Mouse (Mus musculus) left cerebral cortex, adult 18-20 months (tissue): Measurements from ENCODE around the gene Gtf3a. TPM values are rescaled to one million over a fixed set of nuclear protein-coding genes. Genes with fewer than 3 reads are reported as not detected.

Source experiments
- DNase-seq, 2 experiments: peaks; one replicate each; pipeline ENCODE4 v3.0.0; 2021 to 2022; ENCODE audit warnings: low spot score in 2 of 2, mixed read lengths in 1 of 2
- total RNA-seq, 2 experiments: library from RNA; stranded (reverse); gene quantifications; 2 replicates each; pipeline ENCODE4 v1.2.3; 2021

The Gtf3a gene
- total RNA-seq, 2 experiments from 2014 or later = 24.4 to 25.7 TPM

DNA sequence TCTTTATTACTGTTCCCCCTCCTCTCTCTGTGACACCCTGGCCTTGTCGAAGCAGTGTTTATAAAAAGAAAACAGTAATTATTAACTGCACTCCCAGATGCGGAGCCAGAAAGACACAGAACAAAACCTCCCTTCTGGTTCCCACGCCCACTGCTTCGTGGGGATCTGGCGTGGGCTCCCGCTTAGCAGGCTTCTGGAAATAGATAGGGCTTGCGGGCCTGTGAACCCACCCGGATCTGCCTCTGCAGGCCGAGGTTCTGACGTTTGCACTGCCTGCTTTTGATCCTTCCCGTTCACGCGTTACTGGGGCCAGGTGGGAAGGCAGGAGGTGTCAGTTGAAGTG is 26.3 kb downstream of the Gtf3a start:
- no peak for DNase-seq

DNA sequence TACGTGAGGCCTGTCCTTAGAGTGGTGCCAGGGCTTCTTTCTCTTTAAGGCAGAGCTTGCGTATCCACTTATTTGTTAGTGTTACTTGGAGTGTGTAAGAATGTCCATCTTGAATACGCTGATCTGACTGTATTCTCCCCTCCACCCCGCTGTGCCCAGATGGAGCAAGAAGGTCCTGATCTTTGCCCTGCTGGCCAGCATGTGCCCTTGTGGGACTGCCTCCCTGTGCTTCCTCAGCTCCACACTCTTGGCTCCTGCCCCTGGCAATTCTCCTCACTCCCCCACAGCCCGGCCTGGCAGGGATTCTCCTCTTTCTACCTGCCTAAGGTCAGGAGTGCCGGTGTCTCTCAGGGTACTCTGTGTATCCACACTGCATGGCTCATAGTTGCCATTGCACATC is 32.9 kb downstream of the Gtf3a start:
- DNase-seq = no peak

DNA sequence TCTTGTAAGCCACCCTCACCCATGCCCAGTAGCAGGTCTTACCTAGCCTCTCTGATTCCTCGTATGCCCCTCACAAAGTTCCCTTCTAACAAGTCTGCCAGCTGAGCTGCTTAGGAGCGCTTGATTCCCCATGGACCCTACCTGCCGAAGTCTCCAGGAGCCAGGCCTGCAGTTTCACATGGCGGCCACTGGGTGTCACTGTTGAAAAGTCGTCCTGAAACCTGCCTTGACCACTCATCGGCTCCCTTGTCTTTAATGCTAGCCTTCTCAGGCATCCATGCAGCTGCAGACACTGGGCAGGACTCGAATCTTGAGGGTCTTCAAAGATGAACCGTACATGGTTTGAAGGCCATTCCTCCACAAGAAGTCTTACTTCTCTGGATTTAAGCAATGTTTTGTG is 34.8 kb downstream of the Gtf3a start:
- peak; percentile 66 to 70 for DNase-seq

DNA sequence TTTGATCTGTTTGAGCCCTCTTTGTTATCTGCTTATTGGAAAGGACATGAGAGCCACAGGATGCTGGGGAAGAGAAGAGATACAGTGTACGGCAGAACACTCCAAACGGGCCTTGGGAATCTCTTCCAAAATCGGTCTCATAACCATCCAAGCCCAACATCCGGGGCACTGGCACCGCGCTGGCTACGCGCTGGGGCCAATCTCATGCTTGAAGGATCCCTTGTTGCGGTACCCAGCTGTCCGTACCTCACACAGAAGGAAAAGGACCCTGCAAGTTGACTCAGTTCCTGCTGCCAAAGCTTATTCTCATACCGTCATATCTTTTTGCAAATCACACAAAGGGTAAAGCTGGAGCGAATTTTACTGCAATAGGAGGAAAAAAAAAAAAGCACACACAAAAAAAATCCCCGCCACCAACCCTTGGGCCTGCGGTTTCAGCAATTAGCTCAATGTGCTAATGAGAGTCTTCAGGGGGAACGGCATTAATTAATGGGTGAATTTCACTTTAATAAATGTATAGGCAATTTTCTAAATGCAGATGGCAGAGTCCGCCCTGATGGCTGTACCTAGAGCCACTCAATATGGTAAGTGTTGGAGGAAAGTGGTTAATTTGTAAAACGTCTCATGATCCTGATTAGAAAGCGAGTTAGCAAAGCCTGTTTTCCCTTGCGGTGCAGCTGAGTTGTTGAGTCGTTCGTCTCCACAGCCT is 37.4 kb downstream of the Gtf3a start:
- no peak for DNase-seq

DNA sequence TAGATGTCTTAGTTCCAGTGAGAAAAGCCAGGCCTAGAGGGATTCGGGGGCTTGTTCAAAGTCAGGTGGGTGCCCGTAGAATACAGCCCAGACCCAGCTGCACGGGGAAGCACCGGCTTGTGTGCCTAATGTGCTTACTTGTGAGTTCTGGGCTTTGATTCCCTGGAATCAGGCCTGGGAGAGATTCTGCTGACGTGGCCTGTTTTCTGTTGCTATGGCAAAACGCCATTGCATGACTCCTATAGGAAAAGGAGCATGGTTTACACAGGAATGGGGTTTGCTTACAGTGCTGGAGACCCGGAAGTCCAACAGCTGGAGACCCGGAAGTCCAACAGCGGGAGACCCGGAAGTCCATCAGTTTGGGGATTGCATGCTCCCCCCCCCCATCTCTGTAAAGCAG is 39.1 kb downstream of the Gtf3a start:
- DNase-seq = no peak

DNA sequence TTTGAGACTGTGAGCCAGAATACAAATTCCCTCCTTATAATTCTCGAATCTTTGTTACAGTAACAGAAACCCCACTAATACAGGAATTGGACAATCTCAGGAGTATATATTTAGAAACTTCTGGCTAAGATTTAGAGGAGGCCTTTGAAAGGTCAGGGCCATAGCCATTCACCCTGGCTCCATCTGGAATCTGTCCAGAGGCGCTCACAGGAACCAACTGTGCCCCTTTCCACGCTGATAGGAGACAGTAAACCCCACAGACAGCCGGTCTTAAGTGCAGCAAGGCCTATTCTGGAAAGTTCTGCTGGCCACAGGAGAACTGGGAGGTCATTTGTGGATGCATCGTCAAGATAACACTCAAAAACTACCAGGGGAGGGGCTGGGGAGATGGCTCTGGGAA is 40.6 kb downstream of the Gtf3a start:
- DNase-seq = no peak

DNA sequence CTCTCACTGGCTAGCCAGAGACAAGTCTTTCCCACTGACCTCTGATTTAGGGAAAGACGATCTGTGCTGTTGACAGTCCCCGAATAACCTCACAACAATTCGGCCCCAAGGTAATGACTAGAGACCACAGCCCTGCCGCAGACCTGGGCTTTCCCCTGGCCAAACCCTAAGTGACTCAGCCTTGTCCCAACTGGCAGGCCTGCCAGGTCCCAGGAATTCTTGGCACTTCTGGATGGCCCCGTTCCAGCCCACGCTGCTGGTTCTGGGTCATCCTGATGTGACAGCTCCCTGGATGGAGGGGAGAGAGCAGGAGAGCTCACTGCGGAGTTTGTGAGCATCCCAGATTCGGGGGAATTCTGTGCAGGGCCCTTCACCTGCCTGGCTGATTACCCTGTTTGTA is 45.1 kb downstream of the Gtf3a start:
- DNase-seq = no peak

DNA sequence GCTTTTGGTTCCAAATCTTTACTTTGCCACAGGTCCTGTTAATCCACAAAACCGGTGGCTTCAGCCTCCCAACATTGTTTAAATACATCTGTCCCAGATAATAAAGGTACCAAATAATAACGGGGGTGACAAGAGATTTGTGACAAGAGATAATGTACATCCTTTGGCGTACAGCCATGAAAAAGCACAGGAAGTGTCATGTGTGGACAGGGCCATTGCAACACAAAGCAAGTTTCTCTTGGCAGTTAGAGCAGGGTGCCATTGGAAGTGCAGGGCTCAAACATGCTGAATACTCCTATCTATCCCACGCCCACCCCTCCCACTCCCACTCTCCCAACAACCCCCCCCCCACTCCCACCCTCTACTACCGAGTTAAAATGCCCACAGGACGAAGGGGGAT is 46.5 kb downstream of the Gtf3a start:
- no peak for DNase-seq

DNA sequence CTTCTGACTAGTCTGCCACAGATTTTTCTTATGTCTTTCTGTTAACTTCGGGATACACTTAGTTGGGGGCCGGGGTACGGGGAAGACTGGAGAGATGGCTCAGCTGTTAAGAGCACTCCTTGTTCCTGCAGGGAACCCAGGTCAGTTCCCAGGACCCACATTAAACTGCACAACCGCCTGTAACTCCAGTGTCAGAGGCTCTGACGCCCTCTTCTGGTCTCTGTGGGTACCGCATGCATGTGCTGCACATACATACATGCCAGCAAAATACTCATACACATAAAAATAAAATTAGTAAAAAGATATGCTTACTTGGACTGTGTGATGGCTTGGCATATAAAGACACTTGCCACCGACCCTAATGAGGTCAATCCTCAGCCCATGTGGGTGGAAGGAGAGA is 48.4 kb downstream of the Gtf3a start:
- DNase-seq = no peak

DNA sequence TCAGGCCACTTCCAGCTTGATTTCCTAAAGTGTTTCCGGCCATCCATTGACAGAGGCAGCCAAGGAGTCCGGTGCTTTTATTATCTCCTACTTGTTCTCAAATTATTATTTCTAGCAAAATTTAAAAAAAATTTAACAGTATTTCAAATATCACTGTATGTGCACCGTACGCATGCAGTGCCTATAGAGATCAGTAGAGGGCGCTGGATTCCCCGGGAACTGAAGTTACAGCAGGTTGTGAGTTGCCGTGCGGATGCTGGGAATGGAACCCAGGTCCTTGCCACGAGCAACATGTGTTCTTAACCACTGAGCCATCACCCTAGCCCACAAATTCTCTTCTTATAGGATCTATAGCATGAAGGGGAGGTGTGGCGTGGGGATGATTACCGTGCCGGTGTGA is 50.3 kb downstream of the Gtf3a start:
- DNase-seq = no peak

DNA sequence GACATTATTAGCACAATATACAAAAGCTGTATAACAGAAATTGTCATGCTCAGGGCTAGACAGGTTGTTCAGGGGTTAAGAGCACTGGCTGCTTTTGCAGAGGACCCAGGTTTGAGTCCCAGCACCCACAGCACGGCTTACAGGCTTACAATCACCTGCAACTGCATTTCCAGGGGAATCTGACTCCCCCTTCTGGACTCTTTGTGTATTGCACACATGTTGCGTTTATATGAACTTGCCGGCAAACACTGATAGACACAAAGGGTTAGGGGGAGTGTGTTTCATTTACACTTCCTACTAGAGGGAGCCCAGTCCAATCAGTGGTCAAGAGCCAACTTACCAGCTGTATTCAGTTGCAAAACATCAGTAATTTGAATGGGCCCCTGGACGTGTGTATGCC is 52.9 kb downstream of the Gtf3a start:
- DNase-seq = no peak

DNA sequence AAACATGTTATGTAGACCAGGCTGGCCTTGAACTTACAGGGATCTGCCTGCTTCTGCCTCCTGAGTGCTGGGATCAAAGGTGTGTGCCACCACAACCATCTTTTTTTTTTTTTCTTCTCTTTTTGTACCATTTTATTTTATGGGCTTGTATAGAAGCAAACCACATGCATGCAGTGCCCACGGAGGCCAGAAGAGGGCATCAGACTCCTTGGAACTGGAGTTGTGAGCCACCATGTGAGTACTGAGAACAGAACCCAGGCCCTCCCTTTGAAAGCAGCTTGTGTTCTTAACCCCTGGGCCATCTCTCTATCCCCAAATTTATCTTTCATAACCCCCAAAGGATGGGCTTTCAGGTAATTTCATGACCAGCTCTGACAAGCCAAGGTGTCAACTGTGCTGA is 54.8 kb downstream of the Gtf3a start:
- no peak for DNase-seq

Other genes with a start within 250 kb of the Gtf3a start
- gene Usp12, start 153.7 kb upstream of the Gtf3a start, total RNA-seq = 10 to 100 TPM; 56.6 to 61.1 TPM
- gene Rpl21, start 115.8 kb upstream of the Gtf3a start, total RNA-seq = 100 to 1,000 TPM; 178 to 190 TPM
- 10 to 100 TPM; 10.8 to 11.6 TPM for gene Rasl11a, start 103.6 kb upstream of the Gtf3a start, total RNA-seq
- 10 to 100 TPM; 20.9 to 25.4 TPM for gene Mtif3, start 15.1 kb downstream of the Gtf3a start, total RNA-seq
- gene Lnx2, start 127.9 kb downstream of the Gtf3a start, total RNA-seq = 1 to 10 TPM; 4.9 to 5.0 TPM
- gene Polr1d, start 128.4 kb downstream of the Gtf3a start, total RNA-seq = 10 to 100 TPM; 69.7 to 73.5 TPM
- gene Gsx1, start 240.0 kb downstream of the Gtf3a start, total RNA-seq = under 1 TPM; 0.28 to 0.45 TPM